Mouse (Mus musculus) adrenal gland, postnatal 36 days (tissue): ENCODE results near the gene Denr. TPM values are rescaled to one million over a fixed set of nuclear protein-coding genes. Genes with fewer than 3 reads are reported as not detected.

ENCODE experiments used
- DNase-seq, 2 experiments: peaks; one replicate each; pipeline ENCODE4 v3.0.0; 2021; ENCODE audit warnings: mixed read lengths in 1 of 2
- total RNA-seq, 2 experiments: library from RNA; stranded (reverse); gene quantifications; 2 replicates each; pipeline ENCODE4 v1.2.3; 2021

The Denr gene
- total RNA-seq, 2 experiments from 2014 or later = 66.5 to 73.3 TPM

DNA sequence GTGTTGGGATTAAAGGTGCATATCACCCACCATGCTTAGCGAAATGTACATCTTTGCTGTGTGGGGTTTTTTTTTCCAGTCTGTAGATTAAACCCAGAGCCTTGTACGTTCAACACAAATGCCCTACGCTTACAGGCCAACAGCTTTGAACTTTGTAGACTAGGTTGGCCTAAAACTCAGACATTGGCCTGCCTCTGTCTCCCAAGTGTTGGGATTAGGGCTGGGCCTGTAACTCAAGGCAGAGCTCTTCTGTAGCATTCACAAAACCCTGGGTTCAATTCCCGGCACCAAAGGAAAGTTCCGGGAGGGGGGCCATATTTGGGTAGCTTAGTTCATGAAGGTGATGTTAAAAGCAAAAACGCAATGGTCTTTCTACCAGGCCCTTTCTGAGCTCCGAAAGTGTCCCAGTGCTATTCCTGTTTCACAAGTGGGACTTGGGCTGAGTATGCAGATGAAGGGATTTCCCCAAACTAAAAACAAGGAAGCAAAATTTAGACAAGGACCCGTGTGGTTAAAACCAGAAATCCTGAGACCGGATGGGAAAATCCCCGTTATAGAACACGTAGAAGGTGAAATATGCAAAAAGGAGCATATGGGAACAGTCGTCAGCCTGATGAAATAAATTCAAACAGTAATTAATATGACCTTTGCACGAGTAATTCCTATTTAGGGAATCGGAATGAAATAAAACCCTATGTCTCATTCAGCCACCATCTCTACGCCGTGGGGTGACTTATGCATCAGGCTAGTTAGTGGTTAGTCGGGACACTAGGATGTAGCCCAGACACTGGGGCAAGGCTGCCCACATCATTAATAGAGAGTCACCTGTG is 614 bp upstream of the Denr start:
- no peak for DNase-seq

DNA sequence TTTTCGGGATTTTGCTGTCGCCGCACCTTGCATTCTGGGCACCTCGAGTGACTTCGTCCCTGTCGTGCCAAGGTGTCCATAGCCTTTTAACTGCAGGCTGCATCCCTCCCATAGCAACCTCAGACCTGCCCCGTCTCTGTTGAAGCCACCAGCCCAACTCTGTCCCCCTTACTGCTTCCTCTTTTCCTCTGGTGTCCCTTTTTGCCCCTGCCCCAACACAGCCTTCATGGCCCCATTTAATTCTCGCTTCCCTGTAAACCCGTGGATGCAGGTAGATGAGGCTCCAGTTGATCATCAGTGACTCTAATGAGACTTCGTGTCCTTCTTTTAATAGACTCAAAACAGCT is 629 bp downstream of the Denr start:
- DNase-seq = no peak

- DNase-seq = peak; percentile 69 to 73
Measured at GRCm38 (mm10) chr5:123914852-123915251, 7.9 kb downstream of the Denr start.

- no peak for DNase-seq
Measured at GRCm38 (mm10) chr5:123922112-123922511, 15.1 kb downstream of the Denr start.

DNA sequence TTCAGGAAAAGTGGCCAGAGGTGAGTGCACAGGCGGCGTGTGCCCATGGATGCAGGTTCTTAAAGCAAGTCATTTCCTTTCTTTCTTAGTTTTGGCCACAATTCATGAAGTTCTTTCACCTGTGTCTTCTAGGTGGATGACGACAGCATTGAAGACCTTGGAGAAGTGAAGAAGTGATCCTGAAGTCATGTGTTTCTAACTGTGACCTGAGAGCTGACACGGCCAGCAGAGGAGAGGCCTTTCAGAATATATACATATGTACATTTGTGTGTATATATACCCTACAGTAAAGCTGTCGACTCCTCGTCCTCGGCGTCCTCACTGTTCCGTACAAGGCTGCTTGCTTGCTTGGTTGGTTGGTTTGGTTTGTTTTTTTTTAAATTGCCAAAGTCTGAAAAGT is 20.1 kb downstream of the Denr start, which contains the start of gene Gm43518:
TSS of gene Gm43518 (plus strand) at position 301 of the 400 bp plus-strand sequence.
- DNase-seq = no peak

DNA sequence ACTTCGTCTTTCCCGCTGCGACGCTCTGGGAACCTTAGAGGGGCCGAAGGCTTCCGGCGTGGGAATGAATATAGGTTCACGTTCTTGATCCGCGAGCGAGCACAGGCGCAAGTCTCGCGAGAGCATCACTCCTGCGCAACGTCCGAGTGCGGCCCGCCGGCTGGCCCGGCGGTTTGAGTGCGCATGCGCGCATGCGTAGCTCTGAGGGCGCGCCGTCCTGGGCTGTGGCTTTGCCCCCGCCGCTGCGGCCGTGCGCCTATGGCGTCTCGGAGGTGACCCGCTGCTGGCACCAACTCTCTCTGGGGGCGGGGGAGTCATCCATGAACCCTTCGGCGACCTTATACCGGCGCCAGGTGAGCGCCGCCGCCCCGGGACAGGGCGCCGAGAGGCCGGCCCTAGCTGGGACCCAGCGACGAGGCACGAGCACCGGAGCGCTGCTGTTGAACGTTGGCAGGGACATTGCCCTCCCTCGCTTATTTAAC is 23.6 kb downstream of the Denr start, which contains the start of gene Ccdc62:
TSS of gene Ccdc62 (plus strand) at position 172 of the 482 bp plus-strand sequence.
- peak; percentile 95 to 97 for DNase-seq

DNA sequence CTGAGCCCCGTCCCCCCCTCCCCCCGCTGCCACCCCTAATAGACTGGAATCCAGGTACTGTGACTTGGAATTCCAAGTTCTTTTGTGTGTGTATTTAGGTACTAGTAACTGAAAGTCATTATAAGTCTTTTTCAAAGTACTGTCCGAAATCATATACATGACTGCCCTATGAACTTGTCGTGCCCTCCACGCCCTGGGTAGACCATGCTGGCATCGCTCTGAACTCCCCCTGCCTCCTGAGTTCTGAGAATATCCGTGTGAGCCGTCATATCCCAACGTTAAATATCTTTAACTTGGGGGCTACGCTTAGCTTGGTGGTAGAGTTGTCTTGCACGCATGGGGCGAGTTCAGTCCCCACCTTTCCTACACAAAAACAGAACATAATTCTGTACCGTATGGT is 24.2 kb downstream of the Denr start:
- no peak for DNase-seq

DNA sequence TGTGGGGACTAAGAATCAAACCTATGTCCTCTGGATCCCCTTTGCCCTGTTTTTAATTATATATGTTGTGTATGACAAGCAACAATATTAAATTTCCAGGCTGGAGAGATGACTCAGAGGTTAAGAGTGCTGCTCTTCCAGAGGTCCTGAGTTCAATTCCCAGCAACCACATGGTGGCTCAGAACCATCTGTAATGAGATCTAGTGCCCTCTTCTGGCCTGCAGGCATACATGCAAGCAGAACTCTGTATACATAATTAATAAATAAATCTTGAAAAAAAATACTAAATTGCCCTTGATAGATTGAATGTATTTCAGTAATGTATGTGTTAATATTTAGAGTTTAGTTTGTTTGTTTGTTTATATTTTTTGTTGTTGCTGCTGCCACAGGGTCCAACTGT is 26.0 kb downstream of the Denr start:
- no peak for DNase-seq

DNA sequence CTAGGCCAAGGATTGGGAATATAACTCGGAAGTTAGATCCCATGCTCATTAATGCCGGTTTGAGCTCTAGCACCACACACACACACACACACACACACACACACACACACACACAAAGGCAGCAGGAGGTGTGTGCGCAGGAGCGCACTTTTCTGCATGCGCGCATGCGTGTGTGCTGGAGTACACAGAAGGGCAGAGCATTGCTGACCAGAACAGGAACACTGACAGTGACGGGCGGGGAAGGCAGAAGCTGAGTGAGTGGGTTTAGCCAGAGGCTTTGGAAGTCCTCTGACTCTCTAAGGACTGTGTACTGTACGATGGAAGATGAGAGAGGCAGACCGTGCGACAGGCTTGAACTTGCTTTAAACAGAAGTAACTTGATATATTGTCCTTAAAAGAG is 26.6 kb downstream of the Denr start:
- no peak for DNase-seq

- peak in 1 of 2 experiments; percentile 20 for DNase-seq
Measured at GRCm38 (mm10) chr5:123933957-123934591, 27.1 kb downstream of the Denr start.

DNA sequence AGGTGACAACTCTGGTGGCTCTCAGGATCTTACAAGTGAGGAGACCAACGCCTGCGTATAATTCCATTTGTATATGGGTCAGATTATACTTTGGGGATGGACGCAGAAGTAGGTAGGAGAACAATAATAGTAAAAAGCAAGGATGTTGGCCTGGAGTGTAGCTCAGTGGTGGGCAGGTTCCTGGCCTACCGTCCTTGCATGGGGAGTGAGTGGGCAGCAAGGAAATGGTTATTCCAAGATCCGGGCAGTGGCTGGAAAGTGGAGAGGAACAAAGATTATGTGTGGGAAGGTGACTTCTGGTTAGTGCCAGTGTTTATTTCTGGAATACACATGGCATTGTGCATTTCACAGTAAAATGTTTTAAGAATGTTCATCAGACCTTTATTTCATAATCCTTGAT is 29.0 kb downstream of the Denr start:
- DNase-seq = no peak

DNA sequence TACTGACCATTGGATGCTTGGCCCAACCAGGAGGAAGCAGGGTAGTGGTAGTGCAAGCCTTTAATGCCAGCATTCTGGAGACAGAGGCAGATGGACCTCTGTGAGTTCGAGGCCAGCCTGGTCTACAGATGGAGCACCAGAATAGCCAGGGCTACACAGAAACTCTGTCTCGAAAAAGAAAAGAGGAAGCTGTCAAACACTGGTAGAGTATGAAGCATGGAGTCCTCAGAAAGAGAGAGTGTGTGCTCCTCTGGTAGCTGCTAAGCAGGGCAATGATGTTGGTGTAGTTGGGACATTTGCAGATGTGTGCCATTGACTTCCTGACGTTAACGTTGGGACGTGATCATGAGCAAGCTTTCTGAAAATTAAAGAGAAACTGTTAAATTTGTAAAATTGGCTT is 31.5 kb downstream of the Denr start:
- DNase-seq = no peak

DNA sequence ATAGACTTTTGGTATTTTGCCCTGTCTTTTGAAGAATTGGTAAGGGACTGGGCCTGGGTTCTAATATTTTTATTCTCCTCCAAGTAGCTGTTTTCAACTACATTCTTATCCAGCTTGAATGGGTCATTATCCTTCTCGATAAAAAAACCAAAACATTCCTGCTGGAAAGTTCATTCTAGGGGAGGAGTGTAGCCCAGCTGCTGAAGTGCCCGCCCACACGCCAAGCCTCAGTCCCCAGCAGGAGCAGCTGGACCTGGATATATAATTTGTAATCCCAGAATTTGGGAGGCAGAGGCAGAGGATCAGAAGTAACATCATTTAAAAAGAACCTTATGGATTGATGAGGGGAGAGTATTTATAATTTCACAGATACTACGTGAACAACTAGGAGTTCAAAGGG is 39.6 kb downstream of the Denr start:
- no peak for DNase-seq

DNA sequence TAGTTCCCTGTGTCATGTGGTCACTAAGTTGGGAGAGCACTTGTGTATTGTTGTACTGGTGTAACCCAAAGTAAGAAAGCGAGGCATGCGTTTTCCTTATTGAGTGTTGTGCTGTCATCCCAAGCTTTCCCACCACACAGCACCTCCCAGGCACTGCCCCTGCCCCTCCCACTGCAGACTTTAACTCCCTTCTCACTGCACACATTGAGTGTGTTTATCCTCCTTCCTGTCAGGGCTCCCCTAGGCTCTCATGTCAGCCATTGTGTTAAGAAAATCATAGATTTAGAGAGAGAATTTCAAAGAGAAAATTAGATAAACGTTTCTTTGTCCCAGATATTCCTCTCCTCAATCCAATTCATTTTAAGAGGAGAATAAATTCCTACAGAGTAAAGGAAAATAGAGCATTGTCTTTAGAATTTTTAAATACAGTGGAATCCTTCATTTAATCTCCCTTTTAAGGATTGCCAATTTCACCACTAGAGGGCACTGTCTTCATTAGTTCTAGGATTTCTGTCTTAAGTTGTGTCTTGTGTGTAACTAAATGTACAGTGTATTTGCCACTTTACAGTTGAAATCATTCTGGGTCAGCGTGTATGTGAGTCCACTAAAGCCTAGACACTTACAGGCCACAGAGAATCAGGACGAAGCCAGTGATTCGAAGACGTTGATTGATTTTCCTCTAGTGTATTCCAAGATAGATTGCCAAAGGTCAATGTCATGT is 40.2 kb downstream of the Denr start:
- DNase-seq = peak in 1 of 2 experiments; percentile 20

DNA sequence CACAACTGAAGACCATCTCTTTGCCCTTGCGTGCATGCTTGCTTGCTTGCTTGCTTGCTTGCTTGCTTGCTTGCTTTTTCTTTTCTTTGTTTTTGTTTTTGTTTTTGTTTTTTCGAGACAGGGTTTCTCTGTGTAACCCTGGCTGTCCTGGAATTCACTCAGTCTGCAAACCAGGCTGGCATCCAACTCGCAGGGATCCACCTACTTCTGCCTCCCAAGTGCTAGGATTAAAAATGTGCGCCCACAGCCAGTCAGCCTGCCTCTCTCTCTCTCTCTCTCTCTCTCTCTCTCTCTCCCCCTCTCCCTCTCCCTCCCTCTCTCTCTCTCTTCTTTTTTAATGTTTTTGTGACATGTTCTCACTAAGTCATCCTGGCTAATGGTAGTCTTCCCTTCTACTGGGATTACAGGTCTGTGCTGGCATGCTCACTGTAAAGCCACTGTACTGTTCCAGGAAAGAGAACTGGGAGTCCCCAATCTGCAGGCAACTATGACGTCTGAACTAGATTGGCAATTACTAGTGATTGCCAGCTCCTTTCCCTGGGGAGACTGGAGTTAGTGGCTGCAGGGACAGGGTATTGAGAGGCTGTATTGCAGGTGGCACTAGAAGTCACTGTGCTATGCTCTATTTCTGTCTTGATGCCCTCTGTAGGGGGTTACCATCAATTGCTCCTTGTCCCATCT is 45.5 kb downstream of the Denr start:
- no peak for DNase-seq

DNA sequence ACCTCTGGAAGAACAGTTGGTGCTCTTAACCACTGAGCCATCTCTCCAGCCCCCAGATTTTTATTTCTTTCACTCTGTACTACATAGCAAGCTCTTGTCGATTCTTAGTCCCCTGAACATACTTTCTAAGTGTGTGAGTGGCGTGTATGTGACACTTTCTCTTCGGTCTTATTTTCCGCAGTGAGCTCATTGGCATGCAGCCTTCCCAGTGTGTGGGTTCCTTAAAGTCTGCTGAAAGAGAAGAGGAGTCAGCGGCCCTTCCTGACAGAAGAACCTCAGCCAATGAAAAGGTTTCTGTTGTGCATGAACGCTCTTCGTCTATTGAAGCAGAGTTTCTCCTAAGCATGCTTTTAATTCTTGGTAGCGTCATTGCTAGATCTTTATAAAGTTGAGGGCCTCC is 50.2 kb downstream of the Denr start:
- no peak for DNase-seq

- no peak for DNase-seq
Measured at GRCm38 (mm10) chr5:123959018-123959417, 52.0 kb downstream of the Denr start.

GRCm38 (mm10) chr5:123960129-123960528 is 53.2 kb downstream of the Denr start:
- DNase-seq = no peak

DNA sequence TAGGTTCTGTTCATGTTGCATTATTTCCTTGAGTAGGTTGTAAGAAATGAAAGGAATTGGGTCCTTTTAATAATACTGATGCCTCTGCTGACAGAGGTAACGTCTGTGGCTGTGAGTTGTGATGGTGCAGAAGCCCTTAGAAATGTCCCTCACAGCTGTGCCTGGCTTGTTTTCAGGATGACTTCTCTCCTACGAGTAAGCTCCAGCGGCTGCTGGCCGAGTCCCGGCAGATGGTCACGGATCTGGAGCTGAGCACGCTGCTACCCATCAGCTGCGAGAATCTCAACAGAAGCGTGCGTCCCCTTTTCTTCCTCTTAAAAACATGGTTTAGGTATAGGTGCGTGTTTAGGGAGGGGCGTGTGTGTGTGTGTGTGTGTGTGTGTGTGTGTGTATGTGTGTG is 54.1 kb downstream of the Denr start:
- DNase-seq = no peak

DNA sequence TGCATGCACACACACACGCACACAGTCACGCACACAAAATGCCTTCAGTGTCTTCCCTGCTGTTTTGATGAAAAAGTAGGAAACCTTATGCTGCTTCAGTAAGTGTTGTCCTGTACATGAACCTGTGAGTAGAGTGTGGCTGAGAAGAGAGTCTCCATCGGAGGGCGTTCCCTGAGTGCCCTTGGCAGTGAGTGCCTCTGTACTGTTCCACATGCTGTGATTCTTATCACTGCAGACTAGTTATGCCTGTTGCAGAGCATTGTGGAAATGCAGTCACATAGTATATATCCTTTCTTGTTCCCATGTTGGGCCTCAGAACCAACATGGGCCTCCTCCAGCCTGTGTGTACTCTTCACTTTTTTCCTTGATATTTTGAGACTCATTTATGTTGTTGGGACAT is 57.2 kb downstream of the Denr start:
- DNase-seq = no peak

GRCm38 (mm10) chr5:123966759-123967158 is 59.8 kb downstream of the Denr start:
- no peak for DNase-seq

- DNase-seq = no peak
Measured at GRCm38 (mm10) chr5:123968468-123968867, 61.5 kb downstream of the Denr start.
